Mouse (Mus musculus): ENCODE measurements around the gene Pik3c2b.
"Not testable (repeated sequence)": the region's sequence is repeated elsewhere in the genome, so short reads cannot be mapped to it uniquely, and the experiment has no call there.

The Pik3c2b gene

GRCm38 (mm10) chr1:133033316-133034090 lies 12.0 kb upstream of the Pik3c2b start:
- DNase-seq (ENCODE audit: low spot score) = peak; percentile 97

GRCm38 (mm10) chr1:133034091-133034460 lies 11.4 kb upstream of the Pik3c2b start:
- DNase-seq (ENCODE audit: low spot score) = peak; percentile 88

GRCm38 (mm10) chr1:133034682-133035081 lies 10.8 kb upstream of the Pik3c2b start:
- not testable (repeated sequence) for DNase-seq (ENCODE audit: low spot score)

GRCm38 (mm10) chr1:133039505-133039949 lies 5.9 kb upstream of the Pik3c2b start:
- DNase-seq (ENCODE audit: low spot score) = peak; percentile 91

GRCm38 (mm10) chr1:133045861-133046440 lies 484 bp downstream of the Pik3c2b start:
- peak; percentile 81 for DNase-seq (ENCODE audit: low spot score)

GRCm38 (mm10) chr1:133046441-133046931 lies 1.0 kb downstream of the Pik3c2b start:
- peak; percentile 63 for DNase-seq (ENCODE audit: low spot score)

- no peak for DNase-seq (ENCODE audit: low spot score)
Measured at GRCm38 (mm10) chr1:133047575-133047974, 2.1 kb downstream of the Pik3c2b start.

- DNase-seq (ENCODE audit: low spot score) = no peak
Measured at GRCm38 (mm10) chr1:133048690-133049089, 3.2 kb downstream of the Pik3c2b start.

- peak; percentile 56 for DNase-seq (ENCODE audit: low spot score)
Measured at GRCm38 (mm10) chr1:133050001-133050431, 4.5 kb downstream of the Pik3c2b start.

GRCm38 (mm10) chr1:133051829-133052228 lies 6.4 kb downstream of the Pik3c2b start:
- no peak for DNase-seq (ENCODE audit: low spot score)

- DNase-seq (ENCODE audit: low spot score) = no peak
Measured at GRCm38 (mm10) chr1:133053034-133053433, 7.6 kb downstream of the Pik3c2b start.

GRCm38 (mm10) chr1:133054326-133054725 lies 8.9 kb downstream of the Pik3c2b start:
- DNase-seq (ENCODE audit: low spot score) = no peak

- DNase-seq (ENCODE audit: low spot score) = no peak
Measured at GRCm38 (mm10) chr1:133057345-133058034, 12.0 kb downstream of the Pik3c2b start.

GRCm38 (mm10) chr1:133059592-133059991 lies 14.1 kb downstream of the Pik3c2b start:
- no peak for DNase-seq (ENCODE audit: low spot score)

- DNase-seq (ENCODE audit: low spot score) = no peak
Measured at GRCm38 (mm10) chr1:133060681-133061080, 15.2 kb downstream of the Pik3c2b start.

- DNase-seq (ENCODE audit: low spot score) = no peak
Measured at GRCm38 (mm10) chr1:133063164-133063563, 17.7 kb downstream of the Pik3c2b start.

GRCm38 (mm10) chr1:133068268-133068667 lies 22.8 kb downstream of the Pik3c2b start:
- no peak for DNase-seq (ENCODE audit: low spot score)

GRCm38 (mm10) chr1:133068669-133069274 lies 23.3 kb downstream of the Pik3c2b start:
- no peak for DNase-seq (ENCODE audit: low spot score)

- no peak for DNase-seq (ENCODE audit: low spot score)
Measured at GRCm38 (mm10) chr1:133069275-133070120, 24.0 kb downstream of the Pik3c2b start.

- DNase-seq (ENCODE audit: low spot score) = peak; percentile 48
Measured at GRCm38 (mm10) chr1:133070157-133070556, 24.7 kb downstream of the Pik3c2b start.

GRCm38 (mm10) chr1:133071666-133072381 lies 26.4 kb downstream of the Pik3c2b start:
- no peak for DNase-seq (ENCODE audit: low spot score)

All from embryo, embryonic 10.5 days (tissue).